Mouse (Mus musculus): ENCODE measurements around the gene Aamp. TPM values are rescaled to one million over a fixed set of nuclear protein-coding genes. Genes with fewer than 3 reads are reported as not detected.
"Not testable (repeated sequence)": the region's sequence is repeated elsewhere in the genome, so short reads cannot be mapped to it uniquely, and the experiment has no call there.

Aamp gene
- total RNA-seq (2022): 100 to 1,000 TPM; 174 to 226 (median 192) TPM

DNA sequence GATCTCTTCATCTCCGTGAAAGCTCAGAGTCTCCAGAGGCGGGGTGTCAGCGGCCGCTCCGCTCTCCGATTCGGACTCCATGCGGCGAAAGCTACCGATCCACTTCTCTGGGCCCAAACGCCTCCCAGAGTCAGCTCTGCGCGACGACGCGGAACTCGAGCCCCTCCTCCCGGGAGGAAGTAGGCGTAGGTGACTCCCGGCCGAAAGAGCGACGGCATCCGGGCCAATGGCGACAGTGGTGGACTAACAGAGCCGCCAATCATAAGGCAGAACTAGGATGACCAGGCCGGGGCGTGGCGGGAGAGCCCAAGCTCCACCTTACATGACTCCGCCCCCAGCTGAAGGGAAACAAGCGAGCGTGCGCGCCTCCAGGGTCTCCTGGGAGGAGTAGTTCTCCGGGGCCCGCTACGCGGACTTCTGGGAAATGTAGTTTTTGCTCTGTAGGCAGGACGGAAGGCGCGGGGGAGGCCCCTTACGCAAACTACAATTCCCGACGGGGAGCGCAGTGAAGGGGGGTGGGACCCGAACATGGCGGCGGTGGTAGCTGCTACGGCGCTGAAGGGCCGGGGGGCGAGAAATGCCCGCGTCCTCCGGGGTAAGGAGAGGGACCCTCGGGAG, at the start of gene Aamp, which contains the start of gene Pnkd:
Aamp (minus strand) TSS at position 196 of the 618 bp plus-strand sequence.
Pnkd (plus strand) TSS at position 388 of the 618 bp plus-strand sequence.
- peak; percentile 100 for DNase-seq

DNA sequence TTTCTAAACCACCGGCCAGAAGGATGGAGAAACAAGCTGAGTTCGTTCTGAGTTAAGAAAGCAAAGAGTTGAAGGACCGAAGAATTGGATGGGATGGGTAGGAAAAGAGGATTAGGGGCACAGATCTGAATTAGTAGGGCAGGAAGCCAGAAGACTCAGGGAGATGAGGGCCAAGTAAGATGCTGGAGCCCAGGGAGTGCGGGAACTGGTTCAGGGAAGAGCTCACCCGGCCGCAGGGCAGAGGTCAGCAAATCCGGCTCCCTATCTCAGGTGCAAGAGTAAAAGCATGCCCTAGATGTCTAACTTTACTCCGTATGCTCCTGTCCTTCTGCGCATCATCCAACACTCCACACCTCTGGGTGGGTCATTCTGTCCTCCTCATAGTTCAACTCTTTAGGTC, 48.4 kb upstream of the Aamp start:
- DNase-seq: no peak

DNA sequence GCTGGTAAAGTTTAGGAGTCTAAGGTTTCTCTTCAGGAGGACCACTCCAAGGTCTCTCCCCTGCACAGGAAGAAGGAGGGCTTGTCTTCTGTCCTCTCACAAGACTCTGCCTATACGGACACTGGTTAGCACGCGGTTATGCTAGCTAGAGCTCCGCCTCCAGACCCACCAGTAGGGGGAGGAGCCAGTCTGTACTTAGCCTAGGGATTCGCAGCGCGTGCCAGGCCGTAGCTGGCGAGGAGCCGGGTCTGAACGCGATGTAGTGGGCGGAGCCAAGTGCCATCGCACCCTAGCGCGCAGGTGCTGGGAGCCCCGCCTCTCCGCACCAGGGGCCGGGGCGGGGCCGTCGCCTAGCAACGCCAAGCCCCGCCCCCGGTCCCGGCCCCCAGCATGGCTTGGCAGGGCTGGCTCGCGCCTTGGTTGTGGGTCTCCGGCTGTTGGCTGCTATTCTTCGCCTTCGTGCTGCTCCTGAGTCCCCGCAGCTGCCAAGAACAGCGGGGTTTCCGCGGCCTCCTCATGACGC, 47.8 kb upstream of the Aamp start:
- peak; percentile 96 for DNase-seq

DNA sequence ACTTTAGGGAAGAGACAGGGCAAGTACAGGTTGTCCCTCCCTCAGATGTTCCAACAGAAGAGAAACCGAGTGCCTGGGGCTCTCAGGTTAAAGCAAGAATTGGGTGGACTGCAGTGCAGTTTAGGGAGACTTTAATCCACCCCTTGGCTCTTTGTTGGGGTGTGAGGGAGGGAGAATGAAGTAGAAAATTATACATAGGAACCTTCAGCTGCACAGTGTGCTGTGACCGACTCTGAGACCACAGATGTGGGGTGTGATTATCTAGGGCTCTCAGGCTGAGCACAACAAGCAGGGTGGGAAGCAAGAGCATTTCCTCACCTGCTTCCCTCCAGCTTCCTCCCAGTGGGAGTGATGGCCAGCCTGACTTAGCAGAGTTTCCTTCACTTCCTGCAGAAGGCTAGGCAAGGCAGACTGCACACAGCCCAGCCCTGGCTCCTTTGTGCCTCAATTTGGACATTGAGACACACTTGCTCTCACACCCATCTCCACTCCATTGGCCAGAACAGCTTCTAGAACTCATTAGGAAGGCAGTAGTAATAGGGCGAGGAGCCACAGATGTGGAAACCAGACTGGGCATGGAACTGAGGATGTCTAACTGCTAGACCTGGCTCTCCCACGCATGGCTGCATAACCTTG, 46.6 kb upstream of the Aamp start:
- DNase-seq: no peak

GRCm38 (mm10) chr1:74329899-74330431, 45.4 kb upstream of the Aamp start:
- DNase-seq: no peak

DNA sequence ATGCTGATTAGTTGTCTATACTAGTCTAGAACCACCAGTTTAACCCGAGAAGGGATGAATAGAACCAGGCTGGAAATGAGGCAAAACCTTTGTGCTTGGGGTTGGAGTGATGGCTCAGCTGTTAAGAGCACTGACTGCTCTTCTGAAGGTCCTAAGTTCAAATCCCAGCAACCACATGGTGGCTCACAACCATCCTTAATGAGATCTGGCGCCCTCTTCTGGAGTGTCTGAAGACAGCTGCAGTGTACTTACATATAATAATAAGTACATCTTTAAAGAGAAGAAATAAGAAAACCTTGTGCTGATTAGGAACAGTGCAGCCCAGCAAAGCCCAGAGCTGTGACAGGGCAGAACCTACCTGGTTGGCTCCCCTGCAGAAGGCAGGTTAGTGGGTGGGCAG, 42.4 kb upstream of the Aamp start:
- DNase-seq: not testable (repeated sequence)

DNA sequence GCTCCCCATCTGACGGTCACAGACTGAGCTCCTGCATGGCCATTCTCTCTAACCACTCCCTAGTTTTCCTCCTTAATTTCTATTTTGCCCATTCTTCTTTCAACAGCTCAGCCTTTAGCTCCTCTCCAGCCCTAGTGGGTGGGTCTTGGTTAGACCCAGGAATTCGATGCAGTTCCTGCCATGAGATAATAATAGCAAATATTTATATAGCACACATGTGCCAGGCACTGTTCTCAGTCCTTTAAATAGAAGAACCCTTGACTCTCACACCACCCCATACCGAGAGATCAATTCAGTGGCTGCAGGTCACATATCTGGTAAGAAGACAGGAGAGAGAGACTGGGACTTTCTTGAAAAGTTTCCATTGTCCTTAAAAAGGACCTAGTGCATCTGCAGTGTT, 36.9 kb upstream of the Aamp start:
- DNase-seq: no peak

DNA sequence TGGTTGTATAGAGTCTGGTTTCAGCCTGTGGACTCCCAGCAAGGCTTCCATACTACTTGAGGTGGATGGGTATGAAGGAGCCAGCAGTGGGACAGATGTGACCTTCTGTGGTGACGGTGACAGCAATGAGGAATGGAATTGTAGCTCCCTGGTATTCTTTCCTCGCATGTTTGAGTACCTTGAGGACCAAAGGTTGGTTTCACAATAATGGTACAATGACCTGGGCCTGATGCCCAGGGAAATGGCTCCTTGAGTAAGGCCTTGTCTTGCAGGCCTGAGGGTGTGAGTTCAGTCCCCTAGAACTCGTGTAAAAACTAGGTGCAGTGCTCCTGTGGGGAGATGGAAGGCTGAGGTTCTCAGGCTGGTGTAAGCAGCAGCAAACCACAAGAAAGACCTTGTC, 34.2 kb upstream of the Aamp start:
- DNase-seq: no peak

DNA sequence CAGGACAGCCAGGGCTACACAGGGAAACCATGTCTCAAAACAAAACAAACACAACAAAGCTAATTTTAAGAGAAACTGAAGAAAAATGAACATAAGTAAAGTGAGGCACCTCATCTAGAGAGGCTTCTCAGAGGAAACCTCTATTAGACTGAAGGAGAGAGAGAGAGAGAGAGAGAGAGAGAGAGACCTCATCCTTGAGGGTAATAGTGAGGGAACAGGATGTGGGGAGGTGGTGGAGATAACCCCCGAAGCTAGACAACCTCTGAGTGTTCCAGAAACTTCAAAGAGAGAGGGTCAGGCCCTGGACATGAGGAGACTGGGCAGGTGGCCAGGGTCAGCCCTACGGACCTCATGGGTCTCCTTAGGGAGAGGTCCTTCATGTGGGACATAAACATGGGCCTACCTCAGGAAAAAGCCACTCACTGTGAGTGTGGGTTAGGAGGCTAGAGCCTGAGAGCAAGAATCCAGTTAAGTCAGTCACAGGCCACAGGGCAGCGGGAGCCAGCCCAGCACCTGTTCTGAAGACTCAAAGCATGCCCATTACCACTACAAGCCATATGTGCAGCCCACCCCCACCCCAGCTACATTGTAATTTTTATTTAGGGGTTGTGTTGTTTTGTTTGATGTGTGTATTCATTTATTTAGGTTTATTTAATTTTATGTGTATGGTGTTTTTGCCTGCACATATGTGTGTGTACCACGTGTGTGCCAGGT, 31.7 kb upstream of the Aamp start:
- DNase-seq: no peak

DNA sequence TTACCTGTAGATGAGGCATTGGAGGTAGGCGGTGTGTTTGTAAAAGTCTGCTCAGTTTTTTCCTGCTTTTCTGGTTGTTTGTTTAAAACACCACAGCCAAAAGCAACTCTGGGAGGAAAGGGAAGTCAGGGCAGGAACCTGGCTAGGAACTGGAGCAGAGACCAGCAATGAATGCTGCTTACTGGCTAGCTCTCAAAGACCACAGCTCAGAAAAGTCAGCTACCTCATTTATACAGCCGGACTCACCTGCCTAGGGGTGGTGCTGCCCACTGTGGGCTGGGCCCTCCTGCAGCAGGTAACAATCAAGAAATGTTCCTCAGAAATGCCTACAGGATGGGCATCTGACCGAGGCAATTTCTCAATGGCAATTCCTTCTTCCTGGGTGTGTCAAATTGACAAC, 30.3 kb upstream of the Aamp start:
- no peak for DNase-seq

DNA sequence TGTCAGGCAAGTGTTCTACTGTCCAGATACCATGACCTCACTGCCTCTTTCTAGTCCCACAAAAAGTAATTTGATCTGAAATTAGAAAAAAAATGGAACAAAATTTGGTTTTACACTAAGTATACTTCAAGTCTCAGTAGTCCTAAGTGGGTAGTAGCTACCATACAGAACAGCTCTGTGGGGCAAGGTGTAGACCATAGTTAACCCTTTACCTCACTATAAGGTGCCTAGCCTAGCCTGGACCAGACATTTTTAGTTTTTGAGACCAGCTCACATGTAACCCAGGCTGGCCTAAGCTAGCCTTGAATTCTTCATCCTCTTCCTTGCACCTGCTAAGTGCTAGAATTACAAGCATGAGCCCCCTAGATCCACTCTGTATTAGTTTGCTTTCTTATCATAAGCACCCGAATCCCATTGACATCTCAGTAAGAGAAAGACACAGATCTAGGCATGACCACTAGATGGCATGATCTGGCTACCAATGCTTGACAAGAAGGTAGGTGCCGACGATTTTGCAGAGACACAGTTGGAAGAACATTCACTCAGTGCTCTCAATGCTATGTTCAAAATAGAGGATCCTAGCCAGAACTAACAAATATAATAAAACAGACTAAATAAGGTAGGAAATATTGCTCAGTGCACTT, 28.6 kb upstream of the Aamp start:
- no peak for DNase-seq

DNA sequence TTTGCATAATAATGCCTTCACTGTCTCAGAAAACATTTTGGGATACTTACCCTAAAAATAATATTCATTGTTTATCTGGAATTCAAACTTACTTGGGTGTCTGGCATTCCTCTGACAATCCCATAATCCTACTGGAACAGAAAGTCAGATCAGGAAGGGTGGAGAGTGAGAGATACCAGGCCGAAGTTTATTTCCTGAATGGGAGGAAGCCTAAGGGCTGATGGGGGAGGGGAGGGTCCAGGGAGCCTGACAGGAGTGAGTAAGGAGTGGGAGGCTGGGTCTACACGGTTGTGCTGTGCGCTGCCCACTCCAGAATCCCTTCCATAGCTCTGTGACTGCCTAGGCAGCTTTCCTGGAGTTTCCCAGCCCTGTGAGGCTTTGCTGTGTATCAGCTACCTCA, 25.2 kb upstream of the Aamp start:
- no peak for DNase-seq

DNA sequence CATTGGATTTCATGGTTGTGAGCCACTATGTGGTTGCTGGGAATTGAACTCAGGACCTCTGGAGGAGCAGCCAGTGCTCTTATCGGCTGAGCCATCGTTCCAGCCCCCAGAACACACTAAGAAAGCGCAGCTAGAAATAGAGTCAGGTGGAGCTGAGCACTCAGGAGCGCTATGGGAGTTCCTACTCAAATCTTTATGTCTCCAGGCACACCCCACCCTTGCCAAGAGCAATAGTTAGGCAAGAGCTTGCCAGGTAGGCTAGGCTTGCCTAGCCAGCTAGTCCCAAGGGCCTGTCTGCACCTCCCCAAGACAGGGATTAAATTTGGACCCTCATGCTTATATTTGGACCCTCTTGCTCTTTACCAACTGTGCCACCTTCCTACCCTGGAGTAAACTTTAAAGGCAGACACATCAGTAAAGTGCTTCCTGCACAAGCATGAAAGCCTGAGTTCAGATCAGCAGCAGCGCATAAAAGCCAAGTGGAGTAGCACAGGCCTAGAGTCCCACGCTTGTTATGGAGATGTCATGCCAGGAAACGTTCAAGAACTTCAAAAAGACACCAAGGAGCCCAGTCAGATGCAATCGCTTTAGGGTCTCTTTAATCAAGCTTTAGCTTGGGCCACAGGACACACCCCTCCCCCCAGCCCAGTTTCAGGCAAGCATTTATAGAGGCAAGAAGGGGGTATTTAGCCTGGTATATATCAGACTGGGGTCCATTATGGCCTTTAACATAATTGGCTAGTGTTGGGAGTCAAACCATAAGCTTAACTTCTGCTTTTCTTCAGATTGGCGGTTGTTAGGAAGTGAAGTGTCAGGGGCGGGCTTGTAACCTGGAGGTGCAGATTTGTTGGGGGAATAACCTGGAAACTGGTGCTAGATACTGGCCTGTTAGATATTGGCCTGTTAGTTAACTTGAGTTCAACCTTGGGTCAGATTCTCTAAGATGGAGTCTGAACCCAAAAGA, 23.7 kb upstream of the Aamp start:
- no peak for DNase-seq

GRCm38 (mm10) chr1:74307146-74307545, 22.6 kb upstream of the Aamp start:
- DNase-seq: no peak

DNA sequence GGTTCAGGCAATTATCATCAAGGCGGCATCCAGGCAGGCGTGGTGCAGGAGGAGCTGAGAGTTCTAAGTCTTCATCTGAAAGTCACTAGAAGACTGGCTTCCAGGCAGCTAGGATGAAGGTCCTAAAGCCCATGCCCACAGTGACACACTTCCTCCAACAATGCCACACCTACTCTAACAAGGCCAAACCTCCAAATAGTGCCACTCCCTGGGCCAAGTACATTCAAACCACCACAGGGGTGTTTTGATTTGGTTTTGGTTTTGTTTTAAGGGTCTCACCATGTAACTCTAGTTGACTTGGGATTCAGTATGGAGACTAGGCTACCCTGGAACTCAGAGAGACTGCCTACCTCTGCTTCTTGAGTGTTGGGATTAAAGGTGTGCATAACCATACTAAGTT, 21.0 kb upstream of the Aamp start, which contains the start of gene Tmbim1:
Tmbim1 (minus strand) TSS at position 101 of the 400 bp plus-strand sequence.
- no peak for DNase-seq

- DNase-seq: no peak
These were observed 20.4 kb upstream of the Aamp start for GRCm38 (mm10) chr1:74304946-74305345.

GRCm38 (mm10) chr1:74304339-74304790, 19.8 kb upstream of the Aamp start:
- DNase-seq: no peak

- peak; percentile 74 for DNase-seq
These were observed 19.2 kb upstream of the Aamp start for GRCm38 (mm10) chr1:74303509-74304338.

DNA sequence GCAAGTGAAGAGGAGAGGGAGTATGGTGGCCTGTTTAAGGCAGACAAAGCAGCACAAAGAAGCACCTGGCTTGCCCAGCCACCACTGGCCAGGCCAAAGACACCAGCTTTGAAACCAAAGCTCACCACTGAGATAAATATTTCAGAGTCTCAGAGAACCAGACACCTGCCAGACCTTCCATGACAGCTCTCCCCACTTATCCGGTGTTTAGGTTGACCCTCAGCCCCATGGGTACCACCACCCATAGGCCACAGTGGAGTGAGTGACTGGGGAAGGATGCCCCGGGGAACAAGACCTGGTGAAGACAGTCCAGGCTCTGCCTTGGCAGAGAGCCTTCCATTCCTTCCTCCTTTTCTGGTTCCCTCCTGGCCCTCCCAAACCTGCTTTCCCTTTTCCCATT, 18.3 kb upstream of the Aamp start:
- no peak for DNase-seq

DNA sequence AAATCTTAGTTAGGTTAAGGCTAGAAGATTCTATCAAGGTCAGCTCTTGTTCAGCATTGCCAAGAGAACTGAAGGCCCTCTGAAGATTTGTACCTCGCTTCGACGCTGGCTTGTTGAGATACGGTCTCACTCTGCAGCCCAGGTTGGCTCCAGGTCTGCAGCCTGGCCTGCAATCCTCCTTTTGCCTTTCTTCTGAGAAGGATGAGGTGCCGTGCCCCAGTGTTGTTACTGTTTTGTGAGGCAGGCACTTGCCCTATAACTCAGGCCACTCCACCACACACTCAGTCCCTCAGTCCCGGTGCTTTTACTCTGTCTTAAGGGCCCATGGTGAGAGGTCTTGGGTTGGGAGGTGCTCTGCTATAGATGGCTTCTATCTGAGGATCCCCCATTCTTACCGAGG, 17.7 kb upstream of the Aamp start:
- DNase-seq: no peak

Data from adrenal gland, adult 8-10 months (tissue).